Comparison of ENCODE assay signal across 10 mouse cellular contexts in the genomic region with DNA sequence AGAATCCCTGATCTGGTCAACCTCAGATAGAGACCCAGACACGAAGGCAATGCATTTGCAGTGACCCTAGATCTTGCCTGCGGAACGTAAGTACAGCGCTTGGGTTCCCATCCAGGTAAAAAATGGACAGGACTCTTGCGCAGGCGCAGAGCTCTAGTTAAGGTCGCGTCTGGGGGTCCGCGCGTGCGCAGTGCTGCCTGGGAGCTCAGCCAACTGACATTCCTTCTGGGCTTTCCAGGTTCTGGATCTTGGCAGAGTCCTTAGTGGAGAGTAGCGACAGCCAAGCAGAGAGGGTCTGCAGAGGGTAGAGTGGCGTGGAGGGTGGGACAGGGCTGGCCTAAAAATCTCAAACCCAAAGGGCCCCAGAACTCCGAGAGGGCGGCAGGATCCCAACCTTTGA. TPM values are rescaled to one million over a fixed set of nuclear protein-coding genes. Genes with fewer than 3 reads are reported as not detected.
DNase-seq lines count a peak whose midpoint lies in the region; ATAC-seq and TF ChIP-seq lines count a peak whose summit lies in the region.
"Had no signal": no experiment of that assay in that cellular context is flagged by ENCODE, and none has a peak within 500 bp of the region (broad histone marks: within the 10 kb centered on the region; RNA-seq: fewer than 3 reads in every experiment).

No protein-coding gene starts in this region.

- no peak for ATAC-seq in kidney, embryonic 16.5 days (ENCODE audit: low FRiP score, low TSS enrichment)
- no peak for ATAC-seq in forebrain, embryonic 12.5 days (ENCODE audit: low FRiP score)

- peak; percentile 12 for DNase-seq in kidney, postnatal 14 days
- DNase-seq in layer of hippocampus, postnatal 36 days = peak; percentile 59 to 67
- no peak for DNase-seq in heart, postnatal 10 days
- no peak for DNase-seq in kidney, adult 2 months
- no peak for DNase-seq in adrenal gland, postnatal 10 days

- H3K9ac ChIP-seq in kidney, embryonic 16.5 days (replicated peaks; ENCODE audit: low read length) = no peak overlapping the region
- H3K9ac ChIP-seq in forebrain, embryonic 12.5 days = no peak overlapping the region

- no peaks in the 10 kb centered on the region for H3K36me3 ChIP-seq in kidney, embryonic 16.5 days (ENCODE audit: insufficient read depth, low read length)
- no peaks in the 10 kb centered on the region for H3K36me3 ChIP-seq in forebrain, embryonic 12.5 days (replicated peaks)
- no peaks in the 10 kb centered on the region for H3K36me3 ChIP-seq in kidney, adult 2 months (ENCODE audit: control insufficient read depth, insufficient read depth, low read length)

- no peak for TF ChIP-seq CTCF in olfactory bulb, adult 2 months (IDR thresholded peaks at IDR 0.05; ENCODE audit: insufficient read depth, low read depth, low read length)
- TF ChIP-seq CTCF in kidney, adult 2 months (conservative IDR thresholded peaks at IDR 0.05; ENCODE audit: insufficient read depth, insufficient read length, low read depth, low read length) = no peak

- H3K27ac ChIP-seq in kidney, embryonic 16.5 days (ENCODE audit: low read length) = no peak overlapping the region
- H3K27ac ChIP-seq in forebrain, embryonic 12.5 days = no peak overlapping the region
- H3K27ac ChIP-seq in olfactory bulb, adult 2 months (ENCODE audit: insufficient read depth, low read depth, low read length) = no peak overlapping the region
- no peak overlapping the region for H3K27ac ChIP-seq in kidney, adult 2 months (ENCODE audit: insufficient read depth, low read depth, low read length)
- H3K27ac ChIP-seq: macrophage had no signal

- peaks cover 14% of the 10 kb centered on the region; the same call in 1 of the 2 replicates for H3K27me3 ChIP-seq in kidney, embryonic 16.5 days (ENCODE audit: insufficient read depth, low read length)
- peaks cover 67% of the 10 kb centered on the region for H3K27me3 ChIP-seq in forebrain, embryonic 12.5 days
- H3K27me3 ChIP-seq in kidney, adult 2 months (replicated peaks; ENCODE audit: control insufficient read depth, insufficient read depth, low read length) = no peaks in the 10 kb centered on the region

- no peaks in the 10 kb centered on the region for H3K9me3 ChIP-seq in kidney, embryonic 16.5 days (ENCODE audit: low read length)
- H3K9me3 ChIP-seq in forebrain, embryonic 12.5 days = no peaks in the 10 kb centered on the region

- no peak overlapping the region for H3K4me2 ChIP-seq in kidney, embryonic 16.5 days (replicated peaks; ENCODE audit: low read depth, low read length)
- peak overlapping the region; percentile 27 for H3K4me2 ChIP-seq in forebrain, embryonic 12.5 days

- intact Hi-C loops in heart, postnatal 10 days (cut with DNase I) = no loop called here

- TF ChIP-seq POLR2A in olfactory bulb, adult 2 months (IDR thresholded peaks at IDR 0.05; ENCODE audit: insufficient read depth, low read depth, low read length) = no peak
- TF ChIP-seq POLR2A in kidney, adult 2 months (IDR thresholded peaks at IDR 0.05; ENCODE audit: low read depth, low read length) = no peak

- 20% methylated on average over 16 of the region's 16 CpGs for WGBS in kidney, embryonic 16.5 days
- 25% methylated on average over 16 of the region's 16 CpGs for WGBS in forebrain, embryonic 12.5 days
- WGBS in olfactory bulb, adult 2 months = 25% methylated on average over 16 of the region's 16 CpGs
- WGBS in kidney, adult 2 months = 26% methylated on average over 16 of the region's 16 CpGs

- no peaks in the 10 kb centered on the region for H3K4me1 ChIP-seq in kidney, embryonic 16.5 days (ENCODE audit: insufficient read depth, low read length)
- H3K4me1 ChIP-seq in forebrain, embryonic 12.5 days = peaks cover 8% of the 10 kb centered on the region
- H3K4me1 ChIP-seq in olfactory bulb, adult 2 months (ENCODE audit: control insufficient read depth, insufficient read depth, low read length) = peaks cover 11% of the 10 kb centered on the region
- H3K4me1 ChIP-seq in kidney, adult 2 months (ENCODE audit: control insufficient read depth, insufficient read depth, low read length) = no peaks in the 10 kb centered on the region

- no peak overlapping the region for H3K4me3 ChIP-seq in kidney, embryonic 16.5 days (ENCODE audit: low read length)
- H3K4me3 ChIP-seq in forebrain, embryonic 12.5 days (replicated peaks) = 0 out of 2 replicates have a peak overlapping the region, but pooled peaks have one; percentile 13
- peak overlapping the region; percentile 22 for H3K4me3 ChIP-seq in olfactory bulb, adult 2 months (ENCODE audit: insufficient read depth, low read depth, low read length)
- no peak overlapping the region for H3K4me3 ChIP-seq in kidney, adult 2 months (ENCODE audit: insufficient read depth, low read depth, low read length)

RNA-seq across cellular contexts. Expression of a gene that starts 41.9 kb away (rescaled TPM):
- 0.15 and 0.18 TPM in 2 replicates for polyA plus RNA-seq in kidney, embryonic 16.5 days (2015; fragmentation: Nextera tagmentation; extraction: Ambion mirVana)
- polyA plus RNA-seq in forebrain, embryonic 12.5 days (2016; fragmentation: Nextera tagmentation; extraction: Ambion mirVana) = 0.13 and 0.45 TPM in 2 replicates
- 1 to 10 TPM; 1.8 to 2.1 TPM for total RNA-seq in layer of hippocampus, postnatal 36 days (2021)
- not detected in 2 replicates for polyA plus RNA-seq in olfactory bulb, adult 2 months (2012; ENCODE audit: insufficient read depth, insufficient read length, low replicate concordance, missing spikeins)
- under 1 TPM in 1 of 2 experiments, not detected in 1; 0.07 TPM for total RNA-seq in heart, postnatal 10 days (2021)
- polyA plus RNA-seq in kidney, adult 2 months (2012; rRNA removed) = 0.08 TPM in 1 of 2 replicates, not detected in the other
- under 1 TPM; 0.18 to 0.30 TPM for total RNA-seq in adrenal gland, postnatal 10 days (2021)
- total RNA-seq: CH12.LX had no signal
- polyA plus RNA-seq: macrophage had no signal

RNA-seq across cellular contexts. Expression of a gene that starts 47.0 kb away (rescaled TPM):
- polyA plus RNA-seq in kidney, embryonic 16.5 days (2015; fragmentation: Nextera tagmentation; extraction: Ambion mirVana) = 0.47 and 0.59 TPM in 2 replicates
- 0.18 and 0.26 TPM in 2 replicates for polyA plus RNA-seq in forebrain, embryonic 12.5 days (2016; fragmentation: Nextera tagmentation; extraction: Ambion mirVana)
- under 1 TPM; 0.10 to 0.22 TPM for total RNA-seq in layer of hippocampus, postnatal 36 days (2021)
- polyA plus RNA-seq in olfactory bulb, adult 2 months (2012; ENCODE audit: insufficient read depth, insufficient read length, low replicate concordance, missing spikeins) = not detected in 2 replicates
- not detected for total RNA-seq in heart, postnatal 10 days (2021)
- 0.87 and 1.2 TPM in 2 replicates for polyA plus RNA-seq in kidney, adult 2 months (2012; rRNA removed)
- total RNA-seq in adrenal gland, postnatal 10 days (2021) = not detected
- total RNA-seq: CH12.LX had no signal
- polyA plus RNA-seq: macrophage had no signal

RNA-seq across cellular contexts. Expression of a gene that starts 59.4 kb away (rescaled TPM):
- polyA plus RNA-seq in kidney, embryonic 16.5 days (2015; fragmentation: Nextera tagmentation; extraction: Ambion mirVana) = 2.1 and 2.3 TPM in 2 replicates
- 2.0 TPM in 2 replicates for polyA plus RNA-seq in forebrain, embryonic 12.5 days (2016; fragmentation: Nextera tagmentation; extraction: Ambion mirVana)
- total RNA-seq in layer of hippocampus, postnatal 36 days (2021) = 1 to 10 TPM in 1 of 2 experiments, under 1 TPM in 1; 0.80 to 1.2 TPM
- not detected in 2 replicates for polyA plus RNA-seq in olfactory bulb, adult 2 months (2012; ENCODE audit: insufficient read depth, insufficient read length, low replicate concordance, missing spikeins)
- total RNA-seq in heart, postnatal 10 days (2021) = 1 to 10 TPM; 1.7 to 2.8 TPM
- 5.6 and 6.8 TPM in 2 replicates for polyA plus RNA-seq in kidney, adult 2 months (2012; rRNA removed)
- total RNA-seq in adrenal gland, postnatal 10 days (2021) = under 1 TPM; 0.72 to 0.76 TPM
- total RNA-seq: CH12.LX had no signal
- polyA plus RNA-seq: macrophage had no signal

Comparison
In these comparisons a context has a peak if more than half of its experiments do, and no peak if none do; other contexts are left out.
1. DNase-seq: peak in kidney, postnatal 14 days (single experiment) and layer of hippocampus, postnatal 36 days (2 of 2); none in heart, postnatal 10 days (0 of 2), kidney, adult 2 months (single experiment) and adrenal gland, postnatal 10 days (single experiment).
2. H3K4me3 ChIP-seq: peak in forebrain, embryonic 12.5 days (single experiment) and olfactory bulb, adult 2 months (single experiment); none in kidney, embryonic 16.5 days (single experiment) and kidney, adult 2 months (single experiment).